Mouse (Mus musculus): ENCODE results near the gene Tmem184c.

GRCm38 (mm10) chr8:77610374-77610969, at the start of gene Tmem184c:
- TF ChIP-seq CTCF (conservative IDR thresholded peaks at IDR 0.05 in 1 of 2, IDR thresholded peaks at IDR 0.05 in 1 of 2; ENCODE audit: low read depth in 2 of 2, low read length in 2 of 2) (no peak), MAFK (IDR thresholded peaks at IDR 0.05; ENCODE audit: insufficient replicate concordance, low read length) (no peak), TCF12 (IDR thresholded peaks at IDR 0.05; ENCODE audit: low read depth, low read length) (0 out of 2 replicates have a peak, but pooled peaks have one; percentile 50), GABPA (IDR thresholded peaks at IDR 0.05; ENCODE audit: insufficient replicate concordance, low read depth, low read length) (no peak), POLR2A (IDR thresholded peaks at IDR 0.05; ENCODE audit: low read depth, low read length) (peak; percentile 92), SIN3A (IDR thresholded peaks at IDR 0.05; ENCODE audit: low read length) (peak; percentile 72)

Data from CH12.LX (cell line).